Mouse (Mus musculus): ENCODE results near the gene Gse1. TPM values are rescaled to one million over a fixed set of nuclear protein-coding genes. Genes with fewer than 3 reads are reported as not detected.

The Gse1 gene
- total and polyA plus RNA-seq, 2 experiments from 2014 or later: 15.9 to 48.2 TPM

DNA sequence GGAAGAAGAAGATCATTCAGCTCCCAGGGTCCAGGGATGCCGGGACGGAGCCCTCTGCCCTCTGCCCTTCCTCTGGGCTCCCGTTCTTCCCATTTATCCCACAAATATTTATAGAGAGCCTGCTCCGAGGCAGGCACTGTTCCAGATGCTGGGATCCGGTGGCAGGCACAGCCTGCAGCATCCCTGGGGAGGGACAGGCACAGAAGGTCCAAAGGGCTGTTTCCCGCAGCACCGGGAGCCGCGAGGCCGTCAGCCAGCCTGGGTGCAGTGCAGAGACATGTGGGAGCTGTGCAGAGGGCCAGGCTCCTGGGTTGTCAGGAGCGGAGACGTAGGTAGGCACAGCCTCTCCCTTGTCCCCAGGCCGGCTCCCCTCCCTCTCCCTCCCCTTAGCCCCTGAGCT is 4.7 kb downstream of the Gse1 start:
- Histone ChIP-seq H3K9me3 (ENCODE audit: low read length) (no peaks in the 10 kb centered on the region), H3K27me3 (ENCODE audit: insufficient read depth, low read length) (no peaks in the 10 kb centered on the region; the same call in 1 of the 2 replicates), H3K4me1 (ENCODE audit: insufficient read depth) (peaks cover 9% of the 10 kb centered on the region; the same call in 1 of the 2 replicates), H3K27ac (ENCODE audit: low read depth, low read length) (no peak overlapping the region), H3K4me2 (ENCODE audit: low read depth) (peak overlapping the region; percentile 82), H3K4me3 (ENCODE audit: low read depth, low read length) (peak overlapping the region; percentile 19), H3K9ac (peak overlapping the region; percentile 18; the same call in 1 of the 2 replicates), H3K36me3 (ENCODE audit: insufficient read depth) (no peaks in the 10 kb centered on the region)
- no peak for ATAC-seq
- no peak for TF ChIP-seq CTCF (IDR thresholded peaks at IDR 0.05; ENCODE audit: low read depth)
- DNase-seq: no peak
- 28% methylated on average over 13 of the region's 13 CpGs for WGBS

- ATAC-seq: no peak
- H3K4me2 ChIP-seq (ENCODE audit: low read depth): 0 out of 2 replicates have a peak overlapping the region, but pooled peaks have one; percentile 2
- no peak overlapping the region for H3K9ac ChIP-seq
Observed at GRCm38 (mm10) chr8:120234457-120234856, 6.2 kb downstream of the Gse1 start.

GRCm38 (mm10) chr8:120234866-120235265 is 6.6 kb downstream of the Gse1 start:
- Histone ChIP-seq H3K4me2 (ENCODE audit: low read depth) (0 out of 2 replicates have a peak overlapping the region, but pooled peaks have one; percentile 2), H3K36me3 (ENCODE audit: insufficient read depth) (no peaks in the 10 kb centered on the region), H3K27ac (ENCODE audit: low read depth, low read length) (no peak overlapping the region), H3K4me1 (ENCODE audit: insufficient read depth) (peaks cover 4% of the 10 kb centered on the region; the same call in 1 of the 2 replicates), H3K9me3 (ENCODE audit: low read length) (no peaks in the 10 kb centered on the region), H3K4me3 (ENCODE audit: low read depth, low read length) (no peak overlapping the region), H3K9ac (no peak overlapping the region), H3K27me3 (ENCODE audit: insufficient read depth, low read length) (no peaks in the 10 kb centered on the region; the same call in 1 of the 2 replicates)
- no peak for TF ChIP-seq CTCF (IDR thresholded peaks at IDR 0.05; ENCODE audit: low read depth)
- DNase-seq (no peak), ATAC-seq (no peak)
- 62% methylated on average over 8 of the region's 8 CpGs for WGBS

More at GRCm38 (mm10) chr8:120234457-120234856, 6.2 kb downstream of the Gse1 start:
- H3K36me3 ChIP-seq (ENCODE audit: insufficient read depth): no peaks in the 10 kb centered on the region
- WGBS: 47% methylated on average over 12 of the region's 12 CpGs
- no peaks in the 10 kb centered on the region; the same call in 1 of the 2 replicates for H3K27me3 ChIP-seq (ENCODE audit: insufficient read depth, low read length)
- no peak for TF ChIP-seq CTCF (IDR thresholded peaks at IDR 0.05; ENCODE audit: low read depth)
- DNase-seq: no peak
- H3K4me1 ChIP-seq (ENCODE audit: insufficient read depth): peaks cover 9% of the 10 kb centered on the region; the same call in 1 of the 2 replicates
- no peak overlapping the region for H3K4me3 ChIP-seq (ENCODE audit: low read depth, low read length)
- H3K27ac ChIP-seq (ENCODE audit: low read depth, low read length): no peak overlapping the region
- H3K9me3 ChIP-seq (ENCODE audit: low read length): no peaks in the 10 kb centered on the region

- 91% methylated on average over 4 of the region's 4 CpGs for WGBS
- DNase-seq (no peak), ATAC-seq (no peak)
- Histone ChIP-seq H3K4me3 (ENCODE audit: low read depth, low read length) (no peak overlapping the region), H3K27ac (ENCODE audit: low read depth, low read length) (no peak overlapping the region), H3K9me3 (ENCODE audit: low read length) (no peaks in the 10 kb centered on the region), H3K9ac (no peak overlapping the region), H3K36me3 (ENCODE audit: insufficient read depth) (no peaks in the 10 kb centered on the region), H3K27me3 (ENCODE audit: insufficient read depth, low read length) (no peaks in the 10 kb centered on the region), H3K4me2 (ENCODE audit: low read depth) (no peak overlapping the region), H3K4me1 (ENCODE audit: insufficient read depth) (no peaks in the 10 kb centered on the region)
- no peak for TF ChIP-seq CTCF (IDR thresholded peaks at IDR 0.05; ENCODE audit: low read depth)
Observed at GRCm38 (mm10) chr8:120243222-120243621, 15.0 kb downstream of the Gse1 start.

DNA sequence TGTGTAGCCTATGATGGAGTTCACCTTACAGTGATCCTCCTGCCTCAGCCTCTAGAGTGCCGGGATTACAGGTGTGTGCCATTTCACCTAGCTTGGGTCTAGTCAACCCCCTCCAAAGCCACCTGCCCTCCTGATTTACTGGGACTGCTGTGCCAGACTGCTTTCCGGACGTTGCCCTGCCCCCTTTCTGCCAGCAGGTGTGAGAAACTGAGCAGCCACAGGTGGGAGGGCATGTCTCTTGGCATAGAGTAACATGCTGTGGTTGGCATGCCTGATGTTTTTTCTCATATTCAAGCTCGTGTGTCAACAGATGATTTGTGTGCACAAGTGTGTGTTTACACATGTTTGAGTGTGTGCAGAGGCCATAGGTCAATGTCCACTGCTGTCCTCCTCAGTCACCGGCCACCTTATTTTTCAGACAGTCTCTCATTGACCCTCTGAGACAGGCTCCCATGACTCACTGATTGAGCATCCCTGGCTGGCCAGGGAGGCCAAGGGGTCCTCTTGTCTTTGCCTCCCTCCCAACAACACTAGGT is 15.7 kb downstream of the Gse1 start:
- H3K4me2 ChIP-seq (ENCODE audit: low read depth): no peak overlapping the region

DNA sequence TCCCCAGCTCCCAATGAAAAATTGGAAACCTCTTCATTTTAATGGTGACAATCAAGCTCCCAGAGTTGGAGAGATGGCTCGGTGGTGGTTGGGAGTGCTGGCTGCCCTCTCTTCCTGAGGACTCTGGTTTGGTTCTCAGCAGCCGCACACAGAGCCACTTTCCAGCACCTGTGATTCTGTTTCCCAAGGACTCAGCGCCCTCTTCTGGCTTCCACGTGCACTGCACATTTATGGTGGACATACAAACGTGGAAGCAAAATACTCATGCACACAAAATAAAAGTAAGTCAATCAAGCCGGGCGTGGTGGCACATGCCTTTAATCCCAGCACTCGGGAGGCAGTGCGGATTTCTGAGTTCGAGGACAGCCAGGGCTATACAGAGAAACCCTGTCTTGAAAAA is 16.3 kb downstream of the Gse1 start:
- Histone ChIP-seq H3K27ac (ENCODE audit: low read depth, low read length) (no peak overlapping the region), H3K4me2 (ENCODE audit: low read depth) (no peak overlapping the region), H3K36me3 (ENCODE audit: insufficient read depth) (no peaks in the 10 kb centered on the region), H3K4me3 (ENCODE audit: low read depth, low read length) (no peak overlapping the region), H3K27me3 (ENCODE audit: insufficient read depth, low read length) (no peaks in the 10 kb centered on the region), H3K9ac (no peak overlapping the region), H3K4me1 (ENCODE audit: insufficient read depth) (no peaks in the 10 kb centered on the region), H3K9me3 (ENCODE audit: low read length) (no peaks in the 10 kb centered on the region)
- TF ChIP-seq CTCF (IDR thresholded peaks at IDR 0.05; ENCODE audit: low read depth): peak; percentile 34
- DNase-seq (no peak), ATAC-seq (no peak)
- WGBS: 93% methylated on average over 10 of the region's 10 CpGs

More for the DNA sequence above, 15.7 kb downstream of the Gse1 start:
- Histone ChIP-seq H3K9me3 (ENCODE audit: low read length) (no peaks in the 10 kb centered on the region), H3K27ac (ENCODE audit: low read depth, low read length) (no peak overlapping the region), H3K27me3 (ENCODE audit: insufficient read depth, low read length) (no peaks in the 10 kb centered on the region), H3K36me3 (ENCODE audit: insufficient read depth) (no peaks in the 10 kb centered on the region), H3K4me1 (ENCODE audit: insufficient read depth) (no peaks in the 10 kb centered on the region), H3K4me3 (ENCODE audit: low read depth, low read length) (no peak overlapping the region), H3K9ac (no peak overlapping the region)
- ATAC-seq (no peak), DNase-seq (no peak)
- 93% methylated on average over 5 of the region's 5 CpGs for WGBS
- TF ChIP-seq CTCF (IDR thresholded peaks at IDR 0.05; ENCODE audit: low read depth): no peak

DNA sequence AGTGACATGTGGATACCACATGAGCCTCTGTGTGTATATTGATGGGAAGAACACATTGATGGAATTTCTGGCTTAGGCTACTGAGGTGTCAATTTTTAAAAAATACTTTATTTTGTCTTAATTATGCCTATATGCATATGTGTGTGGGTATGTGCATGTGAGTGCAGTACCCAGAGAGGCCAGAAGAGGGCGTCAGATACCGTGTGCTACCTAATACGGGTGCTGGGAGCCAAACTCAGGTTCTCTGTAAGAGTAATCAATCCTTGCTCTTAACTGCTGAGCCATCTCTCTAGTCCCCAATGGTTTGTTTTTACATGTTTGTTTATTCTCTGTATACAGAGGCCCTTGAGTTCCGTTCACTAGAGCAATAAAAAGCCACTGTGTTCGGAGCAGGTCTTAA is 19.4 kb downstream of the Gse1 start:
- Histone ChIP-seq H3K4me1 (ENCODE audit: insufficient read depth) (no peaks in the 10 kb centered on the region), H3K27ac (ENCODE audit: low read depth, low read length) (no peak overlapping the region), H3K9me3 (ENCODE audit: low read length) (no peaks in the 10 kb centered on the region), H3K4me2 (ENCODE audit: low read depth) (no peak overlapping the region), H3K36me3 (ENCODE audit: insufficient read depth) (no peaks in the 10 kb centered on the region), H3K9ac (no peak overlapping the region), H3K4me3 (ENCODE audit: low read depth, low read length) (no peak overlapping the region), H3K27me3 (ENCODE audit: insufficient read depth, low read length) (no peaks in the 10 kb centered on the region)
- ATAC-seq (no peak), DNase-seq (no peak)
- WGBS: 84% methylated on average over 5 of the region's 5 CpGs
- peak; percentile 48 for TF ChIP-seq CTCF (IDR thresholded peaks at IDR 0.05; ENCODE audit: low read depth)
